Mouse (Mus musculus) lung, embryonic 15.5 days (tissue): ENCODE results near the gene Prpf38b. TPM values are rescaled to one million over a fixed set of nuclear protein-coding genes. Genes with fewer than 3 reads are reported as not detected.
A peak's percentile ranks its signal among the peaks of the same experiment; 100 is the strongest.

Experiments used
- ATAC-seq: fragments of 200-750 bp; cut with Nextera tagmentation; 2 replicates; pipeline ENCODE4 v1.8.0; 2017; ENCODE audit warnings: moderate number of reproducible peaks, borderline replicate concordance; ENCODE audit not compliant: low FRiP score, low TSS enrichment; ENCODE audit errors: extremely low read depth
- H3K27ac ChIP-seq: fragments of 300-500 bp; sonication (generic); 2 replicates; pipeline ENCODE4 v1.5.1; 2015; ENCODE audit warnings: moderate library complexity, mild to moderate bottlenecking, inconsistent platforms
- H3K27me3 ChIP-seq: fragments of 300-500 bp; sonication (generic); 2 replicates; pipeline ENCODE4 v1.6.1; 2015; ENCODE audit warnings: inconsistent platforms
- H3K36me3 ChIP-seq: fragments of 300-500 bp; sonication (generic); 2 replicates; pipeline ENCODE4 v1.6.1; 2015; ENCODE audit warnings: inconsistent platforms
- H3K4me1 ChIP-seq: fragments of 300-500 bp; sonication (generic); 2 replicates; pipeline ENCODE4 v1.6.1; 2015; ENCODE audit warnings: inconsistent platforms
- H3K4me2 ChIP-seq: fragments of 300-500 bp; sonication (generic); 2 replicates; pipeline ENCODE4 v1.6.1; 2015; ENCODE audit warnings: inconsistent platforms, mild to moderate bottlenecking, moderate library complexity
- H3K4me3 ChIP-seq: fragments of 300-500 bp; sonication (generic); 2 replicates; pipeline ENCODE4 v1.5.1; 2015; ENCODE audit warnings: mild to moderate bottlenecking, inconsistent platforms
- H3K9ac ChIP-seq: fragments of 300-500 bp; sonication (generic); 2 replicates; pipeline ENCODE4 v1.6.1; 2015; ENCODE audit warnings: inconsistent platforms
- H3K9me3 ChIP-seq: fragments of 300-500 bp; sonication (generic); 2 replicates; pipeline ENCODE4 v1.6.1; 2016; ENCODE audit warnings: inconsistent platforms
- WGBS: fragments of 180-500 bp; shearing (Covaris S2); methylation state at CpG from one replicate; pipeline ENCODE4 v1.1.7; 2015; 5-methylcytosine and 5-hydroxymethylcytosine counted together
- polyA plus RNA-seq: library from polyadenylated mRNA; unstranded; fragments of >200 nt; fragmentation: Nextera tagmentation; extraction: Ambion mirVana; gene quantifications from 2 replicates; pipeline ENCODE4 v1.2.1, GENCODE M21; 2015

Prpf38b gene
- polyA plus RNA-seq, 1 experiment from 2014 or later: 81.9 TPM

- Histone ChIP-seq H3K27ac (peak overlapping the region; percentile 76), H3K4me2 (no peak overlapping the region), H3K4me3 (no peak overlapping the region), H3K27me3 (no peaks in the 10 kb centered on the region), H3K36me3 (no peaks in the 10 kb centered on the region), H3K9me3 (no peaks in the 10 kb centered on the region), H3K9ac (no peak overlapping the region), H3K4me1 (peaks cover 55% of the 10 kb centered on the region)
- 49% methylated on average over 8 of the region's 8 CpGs for WGBS
- ATAC-seq: no peak
These were observed 55.0 kb downstream of the Prpf38b start for GRCm38 (mm10) chr3:108856386-108857123.

DNA sequence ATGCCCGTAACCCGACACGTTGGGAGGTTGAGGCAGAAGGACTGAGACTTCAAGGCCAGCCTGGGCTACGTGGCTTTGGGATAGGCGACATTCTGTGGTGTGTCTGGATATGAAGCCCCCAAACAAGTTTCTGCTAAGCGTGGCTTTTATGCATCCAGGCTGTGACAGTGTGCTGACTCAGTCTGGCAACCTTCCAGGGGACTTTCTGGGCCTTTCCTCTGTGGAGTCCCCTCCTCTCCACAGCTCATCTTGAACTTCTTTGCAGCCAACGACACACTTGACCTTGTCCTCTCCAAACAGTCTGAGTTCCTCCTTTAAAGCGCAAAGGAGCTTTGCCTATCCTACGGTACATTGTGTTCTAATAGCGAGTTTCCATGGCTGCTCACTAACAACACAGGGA lies 55.7 kb downstream of the Prpf38b start:
- H3K9me3 ChIP-seq: no peaks in the 10 kb centered on the region
- H3K9ac ChIP-seq: 0 out of 2 replicates have a peak overlapping the region, but pooled peaks have one; percentile 1
- no peak overlapping the region for H3K4me2 ChIP-seq
- peak; percentile 47 for ATAC-seq
- WGBS: 35% methylated on average over 10 of the region's 10 CpGs
- H3K4me1 ChIP-seq: peaks cover 60% of the 10 kb centered on the region
- H3K4me3 ChIP-seq: no peak overlapping the region
- H3K36me3 ChIP-seq: no peaks in the 10 kb centered on the region
- H3K27ac ChIP-seq: peak overlapping the region; percentile 76
- H3K27me3 ChIP-seq: no peaks in the 10 kb centered on the region

- no peak overlapping the region for H3K4me2 ChIP-seq
- H3K4me1 ChIP-seq: peaks cover 65% of the 10 kb centered on the region
- ATAC-seq: 0 out of 2 replicates have a peak, but pooled peaks have one; percentile 13
- H3K4me3 ChIP-seq: no peak overlapping the region
- WGBS: 36% methylated on average over 12 of the region's 12 CpGs
- H3K9me3 ChIP-seq: no peaks in the 10 kb centered on the region
- no peak overlapping the region for H3K9ac ChIP-seq
- H3K27ac ChIP-seq: peak overlapping the region; percentile 76
- no peaks in the 10 kb centered on the region for H3K36me3 ChIP-seq
- H3K27me3 ChIP-seq: no peaks in the 10 kb centered on the region
These were observed 56.2 kb downstream of the Prpf38b start for GRCm38 (mm10) chr3:108855371-108855770.

- no peaks in the 10 kb centered on the region for H3K27me3 ChIP-seq
- H3K4me3 ChIP-seq: no peak overlapping the region
- H3K4me1 ChIP-seq: peaks cover 57% of the 10 kb centered on the region
- no peak for ATAC-seq
- H3K27ac ChIP-seq: no peak overlapping the region
- no peak overlapping the region for H3K9ac ChIP-seq
- H3K9me3 ChIP-seq: no peaks in the 10 kb centered on the region
- no peaks in the 10 kb centered on the region for H3K36me3 ChIP-seq
- 70% methylated on average over 1 of the region's 1 CpGs for WGBS
- H3K4me2 ChIP-seq: no peak overlapping the region
These were observed 58.3 kb downstream of the Prpf38b start for GRCm38 (mm10) chr3:108853266-108853665.

Other genes starting within 250 kb of the Prpf38b start
- gene Gpsm2, start 189.4 kb downstream of the Prpf38b start, polyA plus RNA-seq: 47.1 and 50.3 TPM in 2 replicates
- gene Aknad1, start 172.1 kb downstream of the Prpf38b start, polyA plus RNA-seq: 0.09 TPM in 1 of 2 replicates, not detected in the other
- 38.8 and 43.1 TPM in 2 replicates for gene Stxbp3, start 71.2 kb downstream of the Prpf38b start, polyA plus RNA-seq
- 0.23 and 0.42 TPM in 2 replicates for gene Fndc7, start 21.7 kb downstream of the Prpf38b start, polyA plus RNA-seq
- 0.32 and 0.42 TPM in 2 replicates for gene Henmt1, start 28.1 kb upstream of the Prpf38b start, polyA plus RNA-seq
- gene Gm9857, start 28.7 kb upstream of the Prpf38b start, polyA plus RNA-seq: not detected in 2 replicates
- gene Fam102b, start 115.9 kb upstream of the Prpf38b start, polyA plus RNA-seq: 11.2 and 11.6 TPM in 2 replicates
- gene Slc25a54, start 168.7 kb upstream of the Prpf38b start, polyA plus RNA-seq: not detected in 2 replicates
- gene Slc25a24, start 211.4 kb upstream of the Prpf38b start, polyA plus RNA-seq: 29.5 and 30.7 TPM in 2 replicates